Mouse (Mus musculus) neural tube, embryonic 15.5 days (tissue): ENCODE data around the gene Ier3. TPM values are rescaled to one million over a fixed set of nuclear protein-coding genes. Genes with fewer than 3 reads are reported as not detected.
A peak's percentile ranks its signal among the peaks of the same experiment; 100 is the strongest.

Experiments
- ATAC-seq: fragments of 200-750 bp; cut with Nextera tagmentation; 2 replicates; pipeline ENCODE4 v1.8.0; 2017; ENCODE audit warnings: mild to moderate bottlenecking, moderate TSS enrichment, moderate library complexity; ENCODE audit not compliant: low FRiP score
- H3K27ac ChIP-seq: fragments of 300-500 bp; sonication (generic); replicated peaks from 2 replicates; pipeline ENCODE4 v1.5.1; 2015; ENCODE audit warnings: mild to moderate bottlenecking, inconsistent platforms
- H3K27me3 ChIP-seq: fragments of 300-500 bp; sonication (generic); replicated peaks from 2 replicates; pipeline ENCODE4 v1.6.1; 2015; ENCODE audit warnings: inconsistent platforms
- H3K36me3 ChIP-seq: fragments of 300-500 bp; sonication (generic); 2 replicates; pipeline ENCODE4 v1.6.1; 2015; ENCODE audit warnings: inconsistent platforms
- H3K4me1 ChIP-seq: fragments of 300-500 bp; sonication (generic); 2 replicates; pipeline ENCODE4 v1.6.1; 2015; ENCODE audit warnings: inconsistent platforms
- H3K4me2 ChIP-seq: fragments of 300-500 bp; sonication (generic); 2 replicates; pipeline ENCODE4 v1.6.1; 2015; ENCODE audit warnings: inconsistent platforms, mild to moderate bottlenecking, moderate library complexity
- H3K4me3 ChIP-seq: fragments of 300-500 bp; sonication (generic); replicated peaks from 2 replicates; pipeline ENCODE4 v1.5.1; 2015; ENCODE audit warnings: mild to moderate bottlenecking, inconsistent platforms
- H3K9ac ChIP-seq: fragments of 300-500 bp; sonication (generic); replicated peaks from 2 replicates; pipeline ENCODE4 v1.6.1; 2015; ENCODE audit warnings: mild to moderate bottlenecking, inconsistent platforms
- H3K9me3 ChIP-seq: fragments of 300-500 bp; sonication (generic); replicated peaks from 2 replicates; pipeline ENCODE4 v1.6.1; 2016; ENCODE audit warnings: inconsistent platforms
- WGBS: fragments of 180-500 bp; shearing (Covaris S2); methylation state at CpG from one replicate; pipeline ENCODE4 v1.1.7; 2015; ENCODE audit warnings: mixed read lengths; 5-methylcytosine and 5-hydroxymethylcytosine counted together
- polyA plus RNA-seq: library from polyadenylated mRNA; unstranded; fragments of >200 nt; fragmentation: Nextera tagmentation; extraction: Ambion mirVana; gene quantifications from 2 replicates; pipeline ENCODE4 v1.2.1, GENCODE M21; 2015

Ier3 gene
- 14.9 and 15.5 TPM in 2 replicates for polyA plus RNA-seq

- H3K27me3 ChIP-seq, result 0 out of 2 replicates have a peak, but pooled peaks cover 8% of the 10 kb centered on the region
- peak within 1 kb of the TSS; percentile 73 for H3K9ac ChIP-seq
- WGBS, result under 1% methylated on average over 62 of the region's 62 CpGs
- peak within 1 kb of the TSS; percentile 88 for H3K27ac ChIP-seq
- H3K4me1 ChIP-seq, result peaks cover 41% of the 10 kb centered on the region
- no peaks in the 10 kb centered on the region for H3K9me3 ChIP-seq
- ATAC-seq, result 0 out of 2 replicates have a peak, but pooled peaks have one; percentile 7
- peak within 1 kb of the TSS; percentile 77 for H3K4me3 ChIP-seq
- H3K36me3 ChIP-seq, result peaks cover 14% of the 10 kb centered on the region
- H3K4me2 ChIP-seq, result peak within 1 kb of the TSS; percentile 94
Observed at GRCm38 (mm10) chr17:35821439-35822430, at the start of gene Ier3. Ier3 (plus strand) TSS chr17:35821684.

GRCm38 (mm10) chr17:35776811-35777609, 44.5 kb upstream of the Ier3 start:
- no peaks in the 10 kb centered on the region for H3K36me3 ChIP-seq
- 0 out of 2 replicates have a peak, but pooled peaks have one; percentile 45 for ATAC-seq
- 64% methylated on average over 13 of the region's 13 CpGs for WGBS
- peaks cover 8% of the 10 kb centered on the region; the same call in 1 of the 2 replicates for H3K4me1 ChIP-seq
- H3K4me3 ChIP-seq, result no peak overlapping the region
- no peaks in the 10 kb centered on the region for H3K9me3 ChIP-seq
- H3K27me3 ChIP-seq, result no peaks in the 10 kb centered on the region
- H3K27ac ChIP-seq, result 0 out of 2 replicates have a peak overlapping the region, but pooled peaks have one; percentile 4
- no peak overlapping the region for H3K4me2 ChIP-seq
- H3K9ac ChIP-seq, result no peak overlapping the region

GRCm38 (mm10) chr17:35778965-35779364, 42.5 kb upstream of the Ier3 start:
- H3K27ac ChIP-seq, result no peak overlapping the region
- H3K27me3 ChIP-seq, result no peaks in the 10 kb centered on the region
- no peaks in the 10 kb centered on the region for H3K9me3 ChIP-seq
- no peak overlapping the region for H3K9ac ChIP-seq
- no peaks in the 10 kb centered on the region for H3K36me3 ChIP-seq
- no peak overlapping the region for H3K4me3 ChIP-seq
- no peak overlapping the region for H3K4me2 ChIP-seq
- ATAC-seq, result no peak
- WGBS, result 72% methylated on average over 6 of the region's 6 CpGs
- peaks cover 8% of the 10 kb centered on the region; the same call in 1 of the 2 replicates for H3K4me1 ChIP-seq

- no peak overlapping the region for H3K4me3 ChIP-seq
- H3K36me3 ChIP-seq, result no peaks in the 10 kb centered on the region
- H3K9ac ChIP-seq, result no peak overlapping the region
- no peaks in the 10 kb centered on the region for H3K27me3 ChIP-seq
- 77% methylated on average over 10 of the region's 10 CpGs for WGBS
- H3K9me3 ChIP-seq, result no peaks in the 10 kb centered on the region
- peaks cover 8% of the 10 kb centered on the region; the same call in 1 of the 2 replicates for H3K4me1 ChIP-seq
- ATAC-seq, result no peak
- no peak overlapping the region for H3K27ac ChIP-seq
- H3K4me2 ChIP-seq, result no peak overlapping the region
Observed at GRCm38 (mm10) chr17:35779466-35780205, 41.8 kb upstream of the Ier3 start.

- no peaks in the 10 kb centered on the region for H3K27me3 ChIP-seq
- no peak overlapping the region for H3K4me3 ChIP-seq
- no peak overlapping the region for H3K27ac ChIP-seq
- H3K4me1 ChIP-seq, result peaks cover 8% of the 10 kb centered on the region; the same call in 1 of the 2 replicates
- H3K36me3 ChIP-seq, result no peaks in the 10 kb centered on the region
- H3K9me3 ChIP-seq, result no peaks in the 10 kb centered on the region
- ATAC-seq, result no peak
- H3K4me2 ChIP-seq, result no peak overlapping the region
- H3K9ac ChIP-seq, result no peak overlapping the region
- WGBS, result 90% methylated on average over 7 of the region's 7 CpGs
Observed at GRCm38 (mm10) chr17:35780362-35780761, 41.1 kb upstream of the Ier3 start.

GRCm38 (mm10) chr17:35782398-35782797, 39.1 kb upstream of the Ier3 start:
- H3K36me3 ChIP-seq, result no peaks in the 10 kb centered on the region
- H3K4me2 ChIP-seq, result no peak overlapping the region
- H3K4me1 ChIP-seq, result peaks cover 3% of the 10 kb centered on the region; the same call in 1 of the 2 replicates
- ATAC-seq, result no peak
- H3K27ac ChIP-seq, result no peak overlapping the region
- 78% methylated on average over 2 of the region's 2 CpGs for WGBS
- H3K9ac ChIP-seq, result no peak overlapping the region
- H3K4me3 ChIP-seq, result no peak overlapping the region
- H3K27me3 ChIP-seq, result no peaks in the 10 kb centered on the region
- no peaks in the 10 kb centered on the region for H3K9me3 ChIP-seq

- H3K36me3 ChIP-seq, result no peaks in the 10 kb centered on the region
Observed at GRCm38 (mm10) chr17:35782924-35783323, 38.6 kb upstream of the Ier3 start.

GRCm38 (mm10) chr17:35783944-35784343, 37.5 kb upstream of the Ier3 start:
- no peak overlapping the region for H3K27ac ChIP-seq
- H3K9ac ChIP-seq, result no peak overlapping the region
- no peak overlapping the region for H3K4me2 ChIP-seq
- no peaks in the 10 kb centered on the region for H3K27me3 ChIP-seq
- no peaks in the 10 kb centered on the region for H3K36me3 ChIP-seq
- 74% methylated on average over 6 of the region's 6 CpGs for WGBS
- no peak overlapping the region for H3K4me3 ChIP-seq
- H3K9me3 ChIP-seq, result no peaks in the 10 kb centered on the region
- no peaks in the 10 kb centered on the region for H3K4me1 ChIP-seq
- no peak for ATAC-seq

More at GRCm38 (mm10) chr17:35782924-35783323, 38.6 kb upstream of the Ier3 start:
- Histone ChIP-seq H3K4me2 (no peak overlapping the region), H3K9ac (no peak overlapping the region), H3K4me3 (no peak overlapping the region), H3K27ac (no peak overlapping the region), H3K27me3 (no peaks in the 10 kb centered on the region), H3K9me3 (no peaks in the 10 kb centered on the region), H3K4me1 (no peaks in the 10 kb centered on the region)
- ATAC-seq, result no peak
- 78% methylated on average over 5 of the region's 5 CpGs for WGBS

GRCm38 (mm10) chr17:35785140-35785539, 36.3 kb upstream of the Ier3 start:
- Histone ChIP-seq H3K36me3 (no peaks in the 10 kb centered on the region), H3K4me1 (no peaks in the 10 kb centered on the region), H3K27me3 (no peaks in the 10 kb centered on the region), H3K27ac (no peak overlapping the region), H3K4me3 (no peak overlapping the region), H3K9ac (no peak overlapping the region), H3K9me3 (no peaks in the 10 kb centered on the region), H3K4me2 (no peak overlapping the region)
- 89% methylated on average over 4 of the region's 4 CpGs for WGBS
- no peak for ATAC-seq

- no peak for ATAC-seq
- Histone ChIP-seq H3K4me1 (no peaks in the 10 kb centered on the region), H3K27ac (no peak overlapping the region), H3K4me3 (no peak overlapping the region), H3K9me3 (no peaks in the 10 kb centered on the region), H3K9ac (no peak overlapping the region), H3K36me3 (no peaks in the 10 kb centered on the region), H3K27me3 (no peaks in the 10 kb centered on the region), H3K4me2 (no peak overlapping the region)
Observed at GRCm38 (mm10) chr17:35787493-35787892, 34.0 kb upstream of the Ier3 start.

- H3K36me3 ChIP-seq, result no peaks in the 10 kb centered on the region
- no peak overlapping the region for H3K4me2 ChIP-seq
- no peak for ATAC-seq
- no peak overlapping the region for H3K4me3 ChIP-seq
- H3K27ac ChIP-seq, result no peak overlapping the region
- H3K4me1 ChIP-seq, result no peaks in the 10 kb centered on the region
- H3K9me3 ChIP-seq, result no peaks in the 10 kb centered on the region
- H3K27me3 ChIP-seq, result no peaks in the 10 kb centered on the region
- H3K9ac ChIP-seq, result no peak overlapping the region
- 72% methylated on average over 3 of the region's 3 CpGs for WGBS
Observed at GRCm38 (mm10) chr17:35788025-35788424, 33.5 kb upstream of the Ier3 start.
